11 mouse cellular contexts compared by ENCODE assay signal in the genomic region with DNA sequence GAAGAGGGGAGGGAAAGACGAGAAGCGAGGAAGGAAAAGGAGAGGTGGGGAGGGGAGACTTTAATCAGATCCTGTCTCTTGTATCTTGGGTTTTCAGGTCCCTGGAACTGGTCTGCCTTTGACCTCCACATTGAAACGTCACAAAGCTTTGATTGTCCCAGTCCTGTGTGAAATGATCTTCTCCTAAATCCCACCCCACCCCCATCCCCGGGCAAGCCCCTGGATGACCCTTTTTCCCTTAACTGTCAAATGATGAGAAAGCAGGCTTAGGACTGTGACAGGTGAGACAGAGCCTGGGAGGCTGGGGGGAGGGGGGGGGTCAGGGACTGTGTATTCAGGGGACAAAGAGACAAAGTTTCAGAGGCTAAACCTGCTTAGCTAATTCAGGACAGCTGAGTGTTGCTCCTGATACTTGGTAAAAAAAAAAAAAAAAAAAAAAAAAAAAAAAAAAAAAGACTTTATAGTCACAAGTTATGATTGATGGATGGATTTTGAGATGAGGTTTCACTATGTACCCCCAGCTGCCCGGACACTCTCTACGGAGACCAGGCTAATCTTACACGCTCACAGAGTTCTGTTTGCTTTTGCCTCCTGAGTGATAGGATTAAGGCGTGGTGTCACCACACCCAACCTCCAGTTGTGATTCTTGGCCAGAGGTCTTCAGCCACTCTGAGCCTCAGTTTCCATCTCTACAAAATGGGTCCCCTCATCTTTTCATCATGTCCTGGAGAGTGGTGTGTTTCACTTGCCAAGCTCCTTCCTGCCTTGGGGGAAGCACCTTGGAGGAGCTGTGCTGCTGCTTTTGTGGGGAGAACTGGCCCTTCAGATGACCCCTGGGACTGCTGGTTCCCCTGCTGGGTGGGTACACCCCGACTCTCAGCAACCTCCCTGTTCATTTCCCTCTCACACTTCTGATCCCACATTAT. TPM values are rescaled to one million over a fixed set of nuclear protein-coding genes. Genes with fewer than 3 reads are reported as not detected.
DNase-seq lines count a peak whose midpoint lies in the region; ATAC-seq and TF ChIP-seq lines count a peak whose summit lies in the region.
"Had no signal": no experiment of that assay in that cellular context is flagged by ENCODE, and none has a peak within 500 bp of the region (broad histone marks: within the 10 kb centered on the region; RNA-seq: fewer than 3 reads in every experiment).

No protein-coding gene starts in this region.

- no peak for TF ChIP-seq CTCF in kidney, adult 2 months (conservative IDR thresholded peaks at IDR 0.05; ENCODE audit: insufficient read depth, insufficient read length, low read depth, low read length)
- TF ChIP-seq CTCF in spleen, adult 2 months (IDR thresholded peaks at IDR 0.05; ENCODE audit: extremely low read depth, insufficient read depth, insufficient read length, insufficient replicate concordance): no peak
- no peak for TF ChIP-seq CTCF in stomach, postnatal 0 days (IDR thresholded peaks at IDR 0.05; ENCODE audit: low read depth)

- H3K27ac ChIP-seq in kidney, adult 2 months (ENCODE audit: insufficient read depth, low read depth, low read length): peak overlapping the region; percentile 40
- peak overlapping the region; percentile 53 for H3K27ac ChIP-seq in spleen, adult 2 months (ENCODE audit: insufficient read depth, low read length)
- H3K27ac ChIP-seq in heart, embryonic 16.5 days (ENCODE audit: low read length): no peak overlapping the region
- H3K27ac ChIP-seq in stomach, postnatal 0 days (replicated peaks): peak overlapping the region; percentile 91

- TF ChIP-seq POLR2A in kidney, adult 2 months (IDR thresholded peaks at IDR 0.05; ENCODE audit: low read depth, low read length): no peak
- TF ChIP-seq POLR2A in spleen, adult 2 months (IDR thresholded peaks at IDR 0.05; ENCODE audit: low read depth, low read length): no peak

- H3K4me2 ChIP-seq in heart, embryonic 16.5 days (ENCODE audit: low read depth, low read length): peak overlapping the region; percentile 58; the same call in 1 of the 2 replicates
- no peak overlapping the region for H3K4me2 ChIP-seq in stomach, postnatal 0 days (replicated peaks; ENCODE audit: low read depth)

- H3K27me3 ChIP-seq in kidney, adult 2 months (replicated peaks; ENCODE audit: control insufficient read depth, insufficient read depth, low read length): no peaks in the 10 kb centered on the region
- H3K27me3 ChIP-seq in spleen, adult 2 months (ENCODE audit: control insufficient read depth, insufficient read depth, low read length): no peaks in the 10 kb centered on the region
- H3K27me3 ChIP-seq in heart, embryonic 16.5 days (ENCODE audit: control insufficient read depth, insufficient read depth, low read length): no peaks in the 10 kb centered on the region
- H3K27me3 ChIP-seq in stomach, postnatal 0 days (ENCODE audit: control insufficient read depth, insufficient read depth, low read length): no peaks in the 10 kb centered on the region

- TF ChIP-seq EP300 in stomach, postnatal 0 days (optimal IDR thresholded peaks at IDR 0.05): no peak

- no peaks in the 10 kb centered on the region for H3K9me3 ChIP-seq in heart, embryonic 16.5 days (replicated peaks; ENCODE audit: control insufficient read depth, low read length)
- no peaks in the 10 kb centered on the region for H3K9me3 ChIP-seq in stomach, postnatal 0 days (ENCODE audit: control insufficient read depth, low read length)

- H3K4me3 ChIP-seq in kidney, adult 2 months (ENCODE audit: insufficient read depth, low read depth, low read length): no peak overlapping the region
- no peak overlapping the region for H3K4me3 ChIP-seq in spleen, adult 2 months (ENCODE audit: extremely low read depth, insufficient read depth, insufficient read length)
- no peak overlapping the region for H3K4me3 ChIP-seq in heart, embryonic 16.5 days (ENCODE audit: low read length)
- H3K4me3 ChIP-seq in stomach, postnatal 0 days (ENCODE audit: low read depth, low read length): no peak overlapping the region
- H3K4me3 ChIP-seq: erythroblast, embryonic 14.5 days had no signal

- H3K36me3 ChIP-seq in kidney, adult 2 months (ENCODE audit: control insufficient read depth, insufficient read depth, low read length): no peaks in the 10 kb centered on the region
- H3K36me3 ChIP-seq in spleen, adult 2 months (ENCODE audit: control insufficient read depth, insufficient read depth, low read length): no peaks in the 10 kb centered on the region
- H3K36me3 ChIP-seq in heart, embryonic 16.5 days (ENCODE audit: control insufficient read depth, insufficient read depth): no peaks in the 10 kb centered on the region
- H3K36me3 ChIP-seq in stomach, postnatal 0 days (ENCODE audit: control insufficient read depth, insufficient read depth, low read length): no peaks in the 10 kb centered on the region

- intact Hi-C loops in left cerebral cortex, postnatal 25 days (cut with DNase I): no loop called here

- 49% methylated on average over 9 of the region's 9 CpGs for WGBS in kidney, adult 2 months
- WGBS in spleen, adult 2 months: 67% methylated on average over 9 of the region's 9 CpGs
- WGBS in heart, embryonic 16.5 days: 38% methylated on average over 9 of the region's 9 CpGs
- 49% methylated on average over 9 of the region's 9 CpGs for WGBS in stomach, postnatal 0 days

- H3K9ac ChIP-seq in heart, embryonic 16.5 days (ENCODE audit: low read length): no peak overlapping the region
- H3K9ac ChIP-seq in stomach, postnatal 0 days (ENCODE audit: low read length): peak overlapping the region; percentile 24; the same call in 1 of the 2 replicates

- H3K4me1 ChIP-seq in kidney, adult 2 months (ENCODE audit: control insufficient read depth, insufficient read depth, low read length): peaks cover 38% of the 10 kb centered on the region
- peaks cover 43% of the 10 kb centered on the region; the same call in 1 of the 2 replicates for H3K4me1 ChIP-seq in spleen, adult 2 months (ENCODE audit: control insufficient read depth, insufficient read depth, insufficient read length)
- peaks cover 34% of the 10 kb centered on the region for H3K4me1 ChIP-seq in heart, embryonic 16.5 days (ENCODE audit: control insufficient read depth, insufficient read depth, low read length)
- peaks cover 29% of the 10 kb centered on the region for H3K4me1 ChIP-seq in stomach, postnatal 0 days (replicated peaks; ENCODE audit: control insufficient read depth, insufficient read depth)

- no peak for DNase-seq in kidney, adult 2 months
- DNase-seq in kidney, adult 8-10 months: no peak
- no peak for DNase-seq in spleen, adult 2 months (ENCODE audit: low read depth in 1 of 2, low spot score in 2 of 2)
- DNase-seq in spleen, adult 12 weeks (ENCODE audit: low spot score): no peak
- peak; percentile 54 for DNase-seq in stomach, postnatal 0 days (ENCODE audit: low spot score)
- no peak for DNase-seq in left cerebral cortex, postnatal 25 days (ENCODE audit: low spot score in 2 of 2)
- DNase-seq: thymus, postnatal 14 days had no signal

- ATAC-seq in heart, embryonic 16.5 days (replicated peaks; ENCODE audit: extremely low read depth, insufficient read depth, low FRiP score): no peak
- ATAC-seq in stomach, postnatal 0 days (ENCODE audit: low FRiP score, low TSS enrichment): no peak

RNA-seq across cellular contexts. Expression of a gene that starts 5.4 kb away (rescaled TPM):
- polyA plus RNA-seq in kidney, adult 2 months (2012; rRNA removed): 13.4 and 14.3 TPM in 2 replicates
- 26.1 and 29.7 TPM in 2 replicates for polyA plus RNA-seq in spleen, adult 2 months (2012; rRNA removed)
- 34.9 and 54.5 TPM in 2 replicates for polyA plus RNA-seq in heart, embryonic 16.5 days (2015; fragmentation: Nextera tagmentation; extraction: Ambion mirVana)
- 9.2 and 11.8 TPM in 2 replicates for polyA plus RNA-seq in stomach, postnatal 0 days (2015; fragmentation: Nextera tagmentation; extraction: Ambion mirVana)
- total RNA-seq in left cerebral cortex, postnatal 25 days (2021): 10 to 100 TPM; 46.4 to 53.2 TPM

RNA-seq across cellular contexts. Expression of a gene that starts 18.7 kb away (rescaled TPM):
- 0.20 TPM in 1 of 2 replicates, not detected in the other for polyA plus RNA-seq in kidney, adult 2 months (2012; rRNA removed)
- 0.25 and 0.32 TPM in 2 replicates for polyA plus RNA-seq in spleen, adult 2 months (2012; rRNA removed)
- polyA plus RNA-seq in heart, embryonic 16.5 days (2015; fragmentation: Nextera tagmentation; extraction: Ambion mirVana): not detected in 2 replicates
- polyA plus RNA-seq in stomach, postnatal 0 days (2015; fragmentation: Nextera tagmentation; extraction: Ambion mirVana): not detected in 2 replicates
- total RNA-seq in left cerebral cortex, postnatal 25 days (2021): not detected
- total RNA-seq: layer of hippocampus, postnatal 25 days; megakaryocyte-erythroid progenitor cell, adult 5-6 weeks had no signal
- polyA plus RNA-seq: erythroblast, embryonic 14.5 days had no signal

RNA-seq across cellular contexts. Expression of a gene that starts 37.3 kb away (rescaled TPM):
- polyA plus RNA-seq in kidney, adult 2 months (2012; rRNA removed): not detected in 2 replicates
- not detected in 2 replicates for polyA plus RNA-seq in spleen, adult 2 months (2012; rRNA removed)
- not detected in 2 replicates for polyA plus RNA-seq in heart, embryonic 16.5 days (2015; fragmentation: Nextera tagmentation; extraction: Ambion mirVana)
- polyA plus RNA-seq in stomach, postnatal 0 days (2015; fragmentation: Nextera tagmentation; extraction: Ambion mirVana): not detected in 2 replicates
- total RNA-seq in left cerebral cortex, postnatal 25 days (2021): not detected
- total RNA-seq: layer of hippocampus, postnatal 25 days; megakaryocyte-erythroid progenitor cell, adult 5-6 weeks had no signal
- polyA plus RNA-seq: erythroblast, embryonic 14.5 days had no signal

RNA-seq across cellular contexts. Expression of a gene that starts 48.7 kb away (rescaled TPM):
- 0.35 and 2.0 TPM in 2 replicates for polyA plus RNA-seq in kidney, adult 2 months (2012; rRNA removed)
- polyA plus RNA-seq in spleen, adult 2 months (2012; rRNA removed): 8,275 and 8,966 TPM in 2 replicates
- polyA plus RNA-seq in heart, embryonic 16.5 days (2015; fragmentation: Nextera tagmentation; extraction: Ambion mirVana): 2.2 TPM in 1 of 2 replicates, not detected in the other
- 1,789 and 1,944 TPM in 2 replicates for polyA plus RNA-seq in stomach, postnatal 0 days (2015; fragmentation: Nextera tagmentation; extraction: Ambion mirVana)
- total RNA-seq in left cerebral cortex, postnatal 25 days (2021): not detected
- total RNA-seq: layer of hippocampus, postnatal 25 days; megakaryocyte-erythroid progenitor cell, adult 5-6 weeks had no signal
- polyA plus RNA-seq: erythroblast, embryonic 14.5 days had no signal
